Mouse (Mus musculus): ENCODE data around the gene Col13a1.
A peak's percentile ranks its signal among the peaks of the same experiment; 100 is the strongest.

- TF ChIP-seq TCF12 (IDR thresholded peaks at IDR 0.05; ENCODE audit: low read depth, low read length) (no peak), KAT2A (IDR thresholded peaks at IDR 0.05; ENCODE audit: insufficient replicate concordance, low read length) (no peak), EP300 (IDR thresholded peaks at IDR 0.05; ENCODE audit: low read length) (no peak), POLR2A (IDR thresholded peaks at IDR 0.05; ENCODE audit: low read depth, low read length) (no peak), CTCF (conservative IDR thresholded peaks at IDR 0.05 in 1 of 2, IDR thresholded peaks at IDR 0.05 in 1 of 2; ENCODE audit: low read depth in 2 of 2, low read length in 2 of 2) (peak in 1 of 2 experiments; percentile 24; a peak in 2 of 4 replicates), HCFC1 (IDR thresholded peaks at IDR 0.05; ENCODE audit: low read depth, low read length) (no peak), POLR2AphosphoS2 (IDR thresholded peaks at IDR 0.05; ENCODE audit: low read depth, low read length) (no peak), E2F4 (IDR thresholded peaks at IDR 0.05; ENCODE audit: insufficient replicate concordance, low read depth, low read length) (no peak)
Observed at GRCm38 (mm10) chr10:61917066-61917465, 61.8 kb downstream of the Col13a1 start.
